Mouse (Mus musculus) T-helper 17 cell (primary cell): ENCODE results near the gene Fcgbp.

ENCODE experiments used
- in situ Hi-C, 2 experiments: fragments of 300-600 bp; cut with MboI, MseI; formaldehyde crosslinking; loops; 1 replicate in 1 of 2; 2 replicates in 1 of 2; pipeline ENCODE4 v1.15.1; 2025; ENCODE audit warnings: high pct_unique_total_duplicates in 2 of 2

The Fcgbp gene

GRCm38 (mm10) chr7:28070531-28071298 is at the start of gene Fcgbp:
Gene Fcgbp, plus strand, starts transcription at chr7:28071236.
- in situ Hi-C loops, result loop anchor here in 1 of 2 experiments (5.0 to 10.0 kb wide), 2 partner anchors 62 to 174 kb away; no protein-coding TSS in a partner anchor

GRCm38 (mm10) chr7:28044524-28044923 is 26.5 kb upstream of the Fcgbp start:
- in situ Hi-C loops, result no loop called here

GRCm38 (mm10) chr7:28049476-28050409 is 21.3 kb upstream of the Fcgbp start, which contains the start of gene Psmc4:
Gene Psmc4, minus strand, starts transcription at chr7:28050101.
- in situ Hi-C loops, result loop anchor here in 1 of 2 experiments (5.0 kb wide), 1 partner anchor 113 kb away; no protein-coding TSS in a partner anchor

- in situ Hi-C loops, result loop anchor here in 1 of 2 experiments (5.0 kb wide), 1 partner anchor 112 kb away; no protein-coding TSS in a partner anchor
Measured at GRCm38 (mm10) chr7:28050584-28050983, 20.5 kb upstream of the Fcgbp start.

GRCm38 (mm10) chr7:28053046-28053930 is 17.7 kb upstream of the Fcgbp start:
- in situ Hi-C loops, result loop anchor here in 1 of 2 experiments (5.0 kb wide), 1 partner anchor 109 kb away; no protein-coding TSS in a partner anchor

GRCm38 (mm10) chr7:28059972-28060371 is 11.1 kb upstream of the Fcgbp start:
- in situ Hi-C loops, result no loop called here

- in situ Hi-C loops, result no loop called here
Measured at GRCm38 (mm10) chr7:28068661-28069060, 2.4 kb upstream of the Fcgbp start.

- in situ Hi-C loops, result loop anchor here in 1 of 2 experiments (5.0 to 10.0 kb wide), 2 partner anchors 63 to 175 kb away; no protein-coding TSS in a partner anchor
Measured at GRCm38 (mm10) chr7:28069546-28070172, 1.4 kb upstream of the Fcgbp start.

- in situ Hi-C loops, result no loop called here
Measured at GRCm38 (mm10) chr7:28084215-28084614, 13.2 kb downstream of the Fcgbp start.

GRCm38 (mm10) chr7:28086236-28086635 is 15.2 kb downstream of the Fcgbp start:
- in situ Hi-C loops, result no loop called here

- in situ Hi-C loops, result loop anchor here in 1 of 2 experiments (10.0 kb wide), 1 partner anchor 1311 kb away; no protein-coding TSS in a partner anchor
Measured at GRCm38 (mm10) chr7:28093541-28093940, 22.5 kb downstream of the Fcgbp start.

- in situ Hi-C loops, result loop anchor here in 1 of 2 experiments (10.0 kb wide), 1 partner anchor 1306 kb away; no protein-coding TSS in a partner anchor
Measured at GRCm38 (mm10) chr7:28099101-28099500, 28.1 kb downstream of the Fcgbp start.

GRCm38 (mm10) chr7:28100596-28101590 is 29.9 kb downstream of the Fcgbp start:
- in situ Hi-C loops, result loop anchor here (10.0 to 25.0 kb wide), 3 partner anchors 754 to 1611 kb away; no protein-coding TSS in a partner anchor

GRCm38 (mm10) chr7:28102936-28103335 is 31.9 kb downstream of the Fcgbp start:
- in situ Hi-C loops, result loop anchor here (10.0 to 25.0 kb wide), 3 partner anchors 752 to 1609 kb away; no protein-coding TSS in a partner anchor

GRCm38 (mm10) chr7:28104670-28105069 is 33.6 kb downstream of the Fcgbp start:
- in situ Hi-C loops, result loop anchor here (5.0 to 25.0 kb wide), 5 partner anchors 53 to 1608 kb away; no protein-coding TSS in a partner anchor

GRCm38 (mm10) chr7:28106241-28106640 is 35.2 kb downstream of the Fcgbp start:
- in situ Hi-C loops, result loop anchor here (5.0 to 25.0 kb wide), 5 partner anchors 51 to 1606 kb away; no protein-coding TSS in a partner anchor

GRCm38 (mm10) chr7:28114648-28115047 is 43.6 kb downstream of the Fcgbp start:
- in situ Hi-C loops, result loop anchor here (10.0 to 25.0 kb wide), 5 partner anchors 340 to 1598 kb away; partner anchors contain the start of gene Hipk4 (in 1 of the 2)

- in situ Hi-C loops, result no loop called here
Measured at GRCm38 (mm10) chr7:28129166-28129565, 58.1 kb downstream of the Fcgbp start, which contains the start of gene 9530053A07Rik. Gene 9530053A07Rik, plus strand, starts transcription at chr7:28129466.
